Mouse (Mus musculus) heart, embryonic 12.5 days (tissue): Measurements from ENCODE around the gene Eri2. TPM values are rescaled to one million over a fixed set of nuclear protein-coding genes. Genes with fewer than 3 reads are reported as not detected.

Experiments used
- ATAC-seq: fragments of 200-750 bp; cut with Nextera tagmentation; 2 replicates; pipeline ENCODE4 v1.8.0; 2017; ENCODE audit warnings: moderate TSS enrichment, moderate library complexity; ENCODE audit not compliant: insufficient number of reproducible peaks, low FRiP score
- H3K27ac ChIP-seq: fragments of 300-500 bp; sonication (generic); 2 replicates; pipeline ENCODE4 v1.5.1; 2016; ENCODE audit warnings: mild to moderate bottlenecking, moderate library complexity; ENCODE audit not compliant: poor library complexity, severe bottlenecking
- H3K27me3 ChIP-seq: fragments of 300-500 bp; sonication (generic); replicated peaks from 2 replicates; pipeline ENCODE4 v1.6.1; 2016; ENCODE audit warnings: mild to moderate bottlenecking, moderate library complexity
- H3K36me3 ChIP-seq: fragments of 300-500 bp; sonication (generic); 2 replicates; pipeline ENCODE4 v1.6.1; 2016; ENCODE audit warnings: mild to moderate bottlenecking, moderate library complexity
- H3K4me1 ChIP-seq: fragments of 300-500 bp; sonication (generic); replicated peaks from 2 replicates; pipeline ENCODE4 v1.6.1; 2016; ENCODE audit warnings: mild to moderate bottlenecking
- H3K4me2 ChIP-seq: fragments of 300-500 bp; sonication (generic); 2 replicates; pipeline ENCODE4 v1.6.1; 2016; ENCODE audit warnings: mild to moderate bottlenecking, moderate library complexity
- H3K4me3 ChIP-seq: fragments of 300-500 bp; sonication (generic); 2 replicates; pipeline ENCODE4 v1.5.1; 2016; ENCODE audit warnings: mild to moderate bottlenecking
- H3K9ac ChIP-seq: fragments of 300-500 bp; sonication (generic); 2 replicates; pipeline ENCODE4 v1.6.1; 2016; ENCODE audit warnings: mild to moderate bottlenecking, moderate library complexity
- H3K9me3 ChIP-seq: fragments of 300-500 bp; sonication (generic); replicated peaks from 2 replicates; pipeline ENCODE4 v1.6.1; 2016; ENCODE audit warnings: mild to moderate bottlenecking, moderate library complexity
- WGBS: fragments of 180-500 bp; shearing (Covaris S2); methylation state at CpG from one replicate; pipeline ENCODE4 v1.1.7; 2016; 5-methylcytosine and 5-hydroxymethylcytosine counted together
- polyA plus RNA-seq: library from polyadenylated mRNA; unstranded; fragments of >200 nt; fragmentation: Nextera tagmentation; extraction: Ambion mirVana; gene quantifications from 2 replicates; pipeline ENCODE4 v1.2.1, GENCODE M21; 2016

Eri2 gene
- 17.4 and 17.8 TPM in 2 replicates for polyA plus RNA-seq

- Histone ChIP-seq H3K4me1 (peaks cover 8% of the 10 kb centered on the region), H3K27me3 (no peaks in the 10 kb centered on the region), H3K27ac (peak within 1 kb of the TSS; percentile 83), H3K9me3 (no peaks in the 10 kb centered on the region), H3K4me3 (peak within 1 kb of the TSS; percentile 72), H3K36me3 (peaks cover 21% of the 10 kb centered on the region), H3K9ac (peak within 1 kb of the TSS; percentile 83), H3K4me2 (peak within 1 kb of the TSS; percentile 76)
- ATAC-seq = peak; percentile 97
- under 1% methylated on average over 53 of the region's 53 CpGs for WGBS
These were observed at the start of gene Eri2, which contains the start of gene Rexo5 for GRCm38 (mm10) chr7:119793586-119794250. Eri2 (minus strand) TSS chr7:119794058. Rexo5 (plus strand) TSS chr7:119794006.

- Histone ChIP-seq H3K4me3 (no peak overlapping the region), H3K36me3 (peaks cover 21% of the 10 kb centered on the region), H3K27ac (no peak overlapping the region), H3K27me3 (no peaks in the 10 kb centered on the region), H3K9me3 (no peaks in the 10 kb centered on the region), H3K9ac (no peak overlapping the region), H3K4me2 (no peak overlapping the region), H3K4me1 (no peaks in the 10 kb centered on the region)
- ATAC-seq = no peak
- 94% methylated on average over 4 of the region's 4 CpGs for WGBS
These were observed 48.1 kb upstream of the Eri2 start for GRCm38 (mm10) chr7:119841820-119842449.

GRCm38 (mm10) chr7:119835996-119836777 lies 42.3 kb upstream of the Eri2 start:
- Histone ChIP-seq H3K9me3 (no peaks in the 10 kb centered on the region), H3K4me2 (no peak overlapping the region), H3K36me3 (peaks cover 31% of the 10 kb centered on the region), H3K9ac (no peak overlapping the region), H3K27me3 (no peaks in the 10 kb centered on the region), H3K27ac (no peak overlapping the region), H3K4me3 (no peak overlapping the region), H3K4me1 (no peaks in the 10 kb centered on the region)
- WGBS = 92% methylated on average over 4 of the region's 4 CpGs
- ATAC-seq = no peak

GRCm38 (mm10) chr7:119835371-119835770 lies 41.5 kb upstream of the Eri2 start:
- Histone ChIP-seq H3K27me3 (no peaks in the 10 kb centered on the region), H3K9me3 (no peaks in the 10 kb centered on the region), H3K36me3 (peaks cover 31% of the 10 kb centered on the region), H3K9ac (no peak overlapping the region), H3K27ac (no peak overlapping the region), H3K4me2 (no peak overlapping the region), H3K4me3 (no peak overlapping the region), H3K4me1 (no peaks in the 10 kb centered on the region)
- WGBS = 89% methylated on average over 1 of the region's 1 CpGs
- ATAC-seq = no peak

- Histone ChIP-seq H3K27me3 (no peaks in the 10 kb centered on the region), H3K4me3 (no peak overlapping the region), H3K9ac (no peak overlapping the region), H3K4me2 (no peak overlapping the region), H3K36me3 (peaks cover 37% of the 10 kb centered on the region), H3K4me1 (no peaks in the 10 kb centered on the region), H3K9me3 (no peaks in the 10 kb centered on the region), H3K27ac (no peak overlapping the region)
- ATAC-seq = no peak
- 84% methylated on average over 3 of the region's 3 CpGs for WGBS
These were observed 14.9 kb upstream of the Eri2 start for GRCm38 (mm10) chr7:119808723-119809122.

- Histone ChIP-seq H3K36me3 (peaks cover 40% of the 10 kb centered on the region), H3K4me1 (no peaks in the 10 kb centered on the region), H3K27me3 (no peaks in the 10 kb centered on the region), H3K9ac (no peak overlapping the region), H3K4me2 (no peak overlapping the region), H3K9me3 (no peaks in the 10 kb centered on the region), H3K4me3 (no peak overlapping the region), H3K27ac (no peak overlapping the region)
- WGBS = 84% methylated on average over 5 of the region's 5 CpGs
- ATAC-seq = no peak
These were observed 13.5 kb upstream of the Eri2 start for GRCm38 (mm10) chr7:119807396-119807795.

GRCm38 (mm10) chr7:119800991-119801390 lies 7.1 kb upstream of the Eri2 start:
- Histone ChIP-seq H3K4me1 (no peaks in the 10 kb centered on the region), H3K9ac (no peak overlapping the region), H3K27me3 (no peaks in the 10 kb centered on the region), H3K4me3 (no peak overlapping the region), H3K9me3 (no peaks in the 10 kb centered on the region), H3K4me2 (no peak overlapping the region), H3K36me3 (peaks cover 22% of the 10 kb centered on the region), H3K27ac (no peak overlapping the region)
- 82% methylated on average over 3 of the region's 3 CpGs for WGBS
- no peak for ATAC-seq

- Histone ChIP-seq H3K4me2 (no peak overlapping the region), H3K4me1 (no peaks in the 10 kb centered on the region), H3K27ac (no peak overlapping the region), H3K4me3 (no peak overlapping the region), H3K27me3 (no peaks in the 10 kb centered on the region), H3K9me3 (no peaks in the 10 kb centered on the region), H3K36me3 (peaks cover 20% of the 10 kb centered on the region), H3K9ac (no peak overlapping the region)
- WGBS = 94% methylated on average over 3 of the region's 3 CpGs
- no peak for ATAC-seq
These were observed 6.6 kb upstream of the Eri2 start for GRCm38 (mm10) chr7:119800488-119800887.

GRCm38 (mm10) chr7:119795311-119795710 lies 1.5 kb upstream of the Eri2 start:
- no peak for ATAC-seq
- peak overlapping the region; percentile 58 for H3K4me2 ChIP-seq
- H3K9ac ChIP-seq = peak overlapping the region; percentile 24; the same call in 1 of the 2 replicates
- peaks cover 8% of the 10 kb centered on the region for H3K4me1 ChIP-seq
- peaks cover 13% of the 10 kb centered on the region for H3K36me3 ChIP-seq
- H3K27me3 ChIP-seq = no peaks in the 10 kb centered on the region
- no peak overlapping the region for H3K27ac ChIP-seq
- no peaks in the 10 kb centered on the region for H3K9me3 ChIP-seq
- H3K4me3 ChIP-seq = peak overlapping the region; percentile 36

GRCm38 (mm10) chr7:119794251-119794638 lies 387 bp upstream of the Eri2 start:
- Histone ChIP-seq H3K4me2 (peak overlapping the region; percentile 76), H3K27ac (peak overlapping the region; percentile 83), H3K36me3 (peaks cover 19% of the 10 kb centered on the region), H3K4me3 (peak overlapping the region; percentile 72), H3K4me1 (peaks cover 8% of the 10 kb centered on the region), H3K9me3 (no peaks in the 10 kb centered on the region), H3K27me3 (no peaks in the 10 kb centered on the region), H3K9ac (peak overlapping the region; percentile 83)
- peak; percentile 74 for ATAC-seq
- WGBS = under 1% methylated on average over 21 of the region's 21 CpGs

- Histone ChIP-seq H3K4me2 (no peak overlapping the region), H3K36me3 (peaks cover 53% of the 10 kb centered on the region), H3K4me3 (no peak overlapping the region), H3K27me3 (no peaks in the 10 kb centered on the region), H3K9me3 (no peaks in the 10 kb centered on the region), H3K4me1 (0 out of 2 replicates have a peak, but pooled peaks cover 2% of the 10 kb centered on the region), H3K9ac (no peak overlapping the region), H3K27ac (no peak overlapping the region)
- ATAC-seq = no peak
- WGBS = 89% methylated on average over 3 of the region's 3 CpGs
These were observed 4.8 kb downstream of the Eri2 start for GRCm38 (mm10) chr7:119789024-119789423.
